Mouse (Mus musculus): Measurements from ENCODE around the gene Pspn. TPM values are rescaled to one million over a fixed set of nuclear protein-coding genes. Genes with fewer than 3 reads are reported as not detected.

Pspn gene
- polyA plus RNA-seq, 1 experiment from 2014 or later: not detected

DNA sequence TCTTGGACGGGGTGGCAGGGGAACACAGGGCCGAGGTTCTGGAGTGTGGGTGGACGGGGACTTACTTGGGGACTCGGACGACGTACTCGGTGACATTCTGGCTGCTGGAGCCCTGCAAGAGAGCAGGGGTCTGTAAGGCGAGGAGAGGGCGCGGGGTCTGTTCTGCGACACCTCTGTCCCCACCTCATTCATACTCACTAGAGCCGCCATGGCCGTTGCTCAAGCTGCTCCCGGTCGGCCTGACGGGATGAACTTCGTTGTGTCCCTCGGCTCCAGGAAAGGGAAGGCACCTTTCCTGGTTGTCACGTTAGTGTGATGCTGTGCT, 11.1 kb upstream of the Pspn start:
- H3K9me3 ChIP-seq (ENCODE audit: control insufficient read depth, low read length): no peaks in the 10 kb centered on the region
- H3K9ac ChIP-seq (ENCODE audit: low read length): peak overlapping the region; percentile 90
- no peaks in the 10 kb centered on the region for H3K27me3 ChIP-seq (ENCODE audit: control insufficient read depth, insufficient read depth, low read length)
- peak overlapping the region; percentile 74 for H3K4me2 ChIP-seq (ENCODE audit: low read length)
- H3K36me3 ChIP-seq (ENCODE audit: control insufficient read depth, insufficient read depth, low read length): peaks cover 38% of the 10 kb centered on the region
- ATAC-seq (ENCODE audit: insufficient number of reproducible peaks, insufficient read depth, low FRiP score, low read depth): peak; percentile 11
- H3K27ac ChIP-seq (replicated peaks in 1 of 2; ENCODE audit: control insufficient read depth in 1 of 2, insufficient read depth in 1 of 2, low read depth in 2 of 2, low read length in 2 of 2): peak overlapping the region; percentile 77 to 78
- peaks cover 4 to 11% of the 10 kb centered on the region in 2 experiments; a peak in 2 of 4 replicates for H3K4me1 ChIP-seq (ENCODE audit: control insufficient read depth in 2 of 2, insufficient read depth in 2 of 2, low read length in 2 of 2)
- H3K4me3 ChIP-seq (ENCODE audit: control insufficient read depth in 1 of 2, insufficient read depth in 1 of 2, low read depth in 1 of 2, low read length in 2 of 2): peak overlapping the region; percentile 86 to 95
- WGBS: under 1% methylated on average over 19 of the region's 19 CpGs

DNA sequence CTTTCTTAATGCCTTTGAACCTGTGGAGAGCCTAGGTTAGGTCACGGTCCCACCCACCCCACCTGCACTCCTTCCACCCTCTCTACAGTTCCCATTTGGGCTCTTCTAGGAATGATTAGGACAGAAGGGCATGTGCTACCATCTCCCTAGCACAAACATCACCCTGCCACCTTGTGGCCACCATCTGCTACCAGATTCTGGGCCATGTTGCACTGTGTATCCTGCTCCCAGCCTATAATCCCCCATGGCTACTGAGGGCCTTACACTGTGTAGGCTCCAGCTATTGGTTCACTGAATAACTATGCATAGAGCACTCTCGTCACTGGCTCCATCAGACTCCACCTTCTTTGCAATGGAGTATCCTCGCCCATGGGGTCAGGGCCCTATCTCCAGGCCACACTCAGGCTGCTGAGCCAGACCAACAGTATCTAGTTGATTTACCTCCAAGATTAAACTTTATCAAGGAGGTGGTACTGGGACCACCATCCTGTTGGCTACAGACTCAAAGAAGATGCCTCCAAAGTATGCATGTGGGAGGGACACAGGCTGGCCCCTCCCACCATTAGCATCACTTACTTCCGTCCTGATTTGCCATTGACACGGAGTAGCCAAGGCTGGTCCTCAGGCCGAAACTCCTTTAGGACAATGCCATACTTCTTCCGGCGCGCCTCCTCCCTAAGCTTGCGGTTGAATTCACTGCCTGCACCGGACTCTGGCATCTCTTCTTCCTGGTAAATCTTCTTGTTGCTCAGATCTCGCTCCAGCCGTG, 7.5 kb upstream of the Pspn start:
- Histone ChIP-seq H3K27me3 (ENCODE audit: control insufficient read depth, insufficient read depth, low read length) (no peaks in the 10 kb centered on the region), H3K9me3 (ENCODE audit: control insufficient read depth, low read length) (no peaks in the 10 kb centered on the region), H3K4me2 (ENCODE audit: low read length) (no peak overlapping the region), H3K36me3 (ENCODE audit: control insufficient read depth, insufficient read depth, low read length) (peaks cover 73% of the 10 kb centered on the region), H3K27ac (replicated peaks in 1 of 2; ENCODE audit: control insufficient read depth in 1 of 2, insufficient read depth in 1 of 2, low read depth in 2 of 2, low read length in 2 of 2) (no peak overlapping the region), H3K9ac (ENCODE audit: low read length) (no peak overlapping the region), H3K4me1 (ENCODE audit: control insufficient read depth in 2 of 2, insufficient read depth in 2 of 2, low read length in 2 of 2) (peaks cover 4 to 11% of the 10 kb centered on the region in 2 experiments; a peak in 2 of 4 replicates), H3K4me3 (ENCODE audit: control insufficient read depth in 1 of 2, insufficient read depth in 1 of 2, low read depth in 1 of 2, low read length in 2 of 2) (no peak overlapping the region)
- ATAC-seq (ENCODE audit: insufficient number of reproducible peaks, insufficient read depth, low FRiP score, low read depth): no peak
- 92% methylated on average over 13 of the region's 13 CpGs for WGBS

DNA sequence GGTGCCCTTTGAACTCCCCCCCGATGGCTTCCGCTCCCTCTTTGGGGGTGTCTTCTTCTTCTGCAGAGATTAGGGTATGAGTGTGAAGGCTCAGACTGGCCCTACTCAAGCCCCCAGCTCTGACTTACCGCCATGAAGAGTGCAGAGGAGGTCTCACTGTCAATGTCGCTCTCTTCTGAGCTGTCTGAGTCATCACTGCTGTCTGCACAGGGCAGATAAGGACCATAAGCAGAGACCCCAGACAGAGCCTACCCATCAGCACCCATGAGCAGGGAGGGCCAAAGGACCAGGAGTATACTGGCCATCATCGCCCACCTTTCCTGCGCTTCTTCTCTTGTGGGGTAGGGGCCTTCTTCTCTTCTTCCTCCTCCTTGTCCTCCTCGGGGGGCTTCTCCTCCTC, 4.2 kb upstream of the Pspn start:
- 67% methylated on average over 7 of the region's 7 CpGs for WGBS
- no peak for ATAC-seq (ENCODE audit: insufficient number of reproducible peaks, insufficient read depth, low FRiP score, low read depth)
- Histone ChIP-seq H3K9ac (ENCODE audit: low read length) (no peak overlapping the region), H3K36me3 (ENCODE audit: control insufficient read depth, insufficient read depth, low read length) (peaks cover 83% of the 10 kb centered on the region), H3K4me2 (ENCODE audit: low read length) (no peak overlapping the region), H3K4me1 (ENCODE audit: control insufficient read depth in 2 of 2, insufficient read depth in 2 of 2, low read length in 2 of 2) (peaks cover 19 to 20% of the 10 kb centered on the region in 2 experiments), H3K9me3 (ENCODE audit: control insufficient read depth, low read length) (no peaks in the 10 kb centered on the region), H3K4me3 (ENCODE audit: control insufficient read depth in 1 of 2, insufficient read depth in 1 of 2, low read depth in 1 of 2, low read length in 2 of 2) (no peak overlapping the region), H3K27me3 (ENCODE audit: control insufficient read depth, insufficient read depth, low read length) (no peaks in the 10 kb centered on the region), H3K27ac (replicated peaks in 1 of 2; ENCODE audit: control insufficient read depth in 1 of 2, insufficient read depth in 1 of 2, low read depth in 2 of 2, low read length in 2 of 2) (no peak overlapping the region)

DNA sequence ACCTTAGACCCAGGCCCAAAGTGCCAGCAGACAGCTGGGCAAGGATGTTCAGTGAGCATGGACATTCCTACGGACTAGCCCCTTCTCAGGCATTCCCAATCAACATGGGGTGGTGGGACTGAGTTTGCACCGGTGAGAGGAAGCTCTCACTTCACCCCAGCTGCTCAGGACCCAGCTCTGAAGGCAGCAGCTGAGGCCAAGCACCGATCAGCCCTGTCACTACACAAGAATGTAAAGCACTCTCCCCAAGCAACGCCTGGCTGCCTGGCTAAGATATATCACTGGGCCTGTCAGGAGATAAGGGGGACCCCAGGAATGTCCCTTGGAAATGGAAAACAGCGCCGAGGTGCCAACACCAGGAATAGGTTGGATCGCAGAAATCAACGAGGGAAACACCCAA, 1.4 kb upstream of the Pspn start:
- Histone ChIP-seq H3K27ac (replicated peaks in 1 of 2; ENCODE audit: control insufficient read depth in 1 of 2, insufficient read depth in 1 of 2, low read depth in 2 of 2, low read length in 2 of 2) (peak overlapping the region; percentile 73 to 79), H3K27me3 (ENCODE audit: control insufficient read depth, insufficient read depth, low read length) (no peaks in the 10 kb centered on the region), H3K4me3 (ENCODE audit: control insufficient read depth in 1 of 2, insufficient read depth in 1 of 2, low read depth in 1 of 2, low read length in 2 of 2) (no peak overlapping the region), H3K9ac (ENCODE audit: low read length) (peak overlapping the region; percentile 67), H3K9me3 (ENCODE audit: control insufficient read depth, low read length) (no peaks in the 10 kb centered on the region), H3K36me3 (ENCODE audit: control insufficient read depth, insufficient read depth, low read length) (peaks cover 66% of the 10 kb centered on the region), H3K4me2 (ENCODE audit: low read length) (peak overlapping the region; percentile 37), H3K4me1 (ENCODE audit: control insufficient read depth in 2 of 2, insufficient read depth in 2 of 2, low read length in 2 of 2) (peaks cover 26 to 29% of the 10 kb centered on the region in 2 experiments)
- WGBS: 8% methylated on average over 8 of the region's 8 CpGs
- ATAC-seq (ENCODE audit: insufficient number of reproducible peaks, insufficient read depth, low FRiP score, low read depth): no peak

DNA sequence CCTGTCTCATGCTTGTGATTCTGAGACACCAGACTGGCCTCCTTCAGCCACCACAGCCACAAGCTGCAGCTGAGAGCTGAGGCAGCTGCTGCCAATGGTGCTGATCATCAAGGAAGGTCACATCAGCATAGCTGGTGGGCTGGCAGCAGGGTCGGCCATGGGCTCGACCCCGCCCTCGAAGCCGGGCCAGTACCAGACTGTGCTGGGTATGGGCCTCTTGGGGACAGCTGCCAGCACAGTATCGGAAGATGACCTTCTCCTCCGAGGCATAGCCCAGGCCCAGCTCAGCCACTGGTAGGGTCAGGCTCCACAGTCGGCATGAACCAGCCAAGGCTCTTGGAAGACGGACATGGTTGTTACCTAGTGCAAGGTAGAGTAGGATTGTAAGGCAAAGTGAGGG, 404 bp downstream of the Pspn start:
- Histone ChIP-seq H3K27ac (replicated peaks in 1 of 2; ENCODE audit: control insufficient read depth in 1 of 2, insufficient read depth in 1 of 2, low read depth in 2 of 2, low read length in 2 of 2) (no peak overlapping the region), H3K4me2 (ENCODE audit: low read length) (no peak overlapping the region), H3K27me3 (ENCODE audit: control insufficient read depth, insufficient read depth, low read length) (no peaks in the 10 kb centered on the region), H3K36me3 (ENCODE audit: control insufficient read depth, insufficient read depth, low read length) (peaks cover 66% of the 10 kb centered on the region), H3K4me3 (ENCODE audit: control insufficient read depth in 1 of 2, insufficient read depth in 1 of 2, low read depth in 1 of 2, low read length in 2 of 2) (no peak overlapping the region), H3K9ac (ENCODE audit: low read length) (no peak overlapping the region), H3K9me3 (ENCODE audit: control insufficient read depth, low read length) (no peaks in the 10 kb centered on the region), H3K4me1 (ENCODE audit: control insufficient read depth in 2 of 2, insufficient read depth in 2 of 2, low read length in 2 of 2) (peaks cover 26 to 29% of the 10 kb centered on the region in 2 experiments)
- 91% methylated on average over 9 of the region's 9 CpGs for WGBS
- ATAC-seq (ENCODE audit: insufficient number of reproducible peaks, insufficient read depth, low FRiP score, low read depth): no peak

DNA sequence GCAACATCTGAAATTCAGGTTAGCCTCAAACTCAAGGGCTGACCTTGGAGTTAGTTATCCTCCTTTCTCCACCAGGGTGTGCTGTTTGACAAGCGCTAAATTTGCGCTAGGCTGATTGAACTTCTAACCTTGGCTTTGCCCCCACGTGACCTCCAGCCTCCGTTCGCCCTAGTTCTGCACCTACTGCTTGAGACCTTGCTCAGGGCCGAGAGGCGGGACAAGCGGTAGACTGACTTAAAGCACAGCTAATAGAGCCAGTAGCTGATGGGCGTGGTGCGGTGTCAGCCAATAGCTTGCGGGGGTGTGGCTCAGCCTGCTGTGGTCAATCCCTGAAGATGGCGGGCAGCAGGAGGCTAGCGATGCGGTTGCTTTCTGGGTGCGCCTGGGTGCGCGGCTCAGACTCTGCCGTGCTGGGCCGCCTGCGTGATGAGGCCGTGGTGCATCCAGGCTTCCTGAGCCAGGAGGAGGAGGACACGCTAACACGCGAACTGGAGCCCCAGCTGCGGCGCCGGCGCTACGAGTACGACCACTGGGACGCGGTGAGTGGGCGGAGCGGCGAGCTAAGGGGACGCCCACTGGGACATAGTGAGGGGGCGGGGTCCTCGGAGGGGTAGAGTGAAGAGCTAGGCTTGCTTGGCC, 2.7 kb downstream of the Pspn start, which contains the start of gene Alkbh7:
Alkbh7 (plus strand) TSS at position 311 of the 639 bp plus-strand sequence.
- H3K36me3 ChIP-seq (ENCODE audit: control insufficient read depth, insufficient read depth, low read length): peaks cover 68% of the 10 kb centered on the region

DNA sequence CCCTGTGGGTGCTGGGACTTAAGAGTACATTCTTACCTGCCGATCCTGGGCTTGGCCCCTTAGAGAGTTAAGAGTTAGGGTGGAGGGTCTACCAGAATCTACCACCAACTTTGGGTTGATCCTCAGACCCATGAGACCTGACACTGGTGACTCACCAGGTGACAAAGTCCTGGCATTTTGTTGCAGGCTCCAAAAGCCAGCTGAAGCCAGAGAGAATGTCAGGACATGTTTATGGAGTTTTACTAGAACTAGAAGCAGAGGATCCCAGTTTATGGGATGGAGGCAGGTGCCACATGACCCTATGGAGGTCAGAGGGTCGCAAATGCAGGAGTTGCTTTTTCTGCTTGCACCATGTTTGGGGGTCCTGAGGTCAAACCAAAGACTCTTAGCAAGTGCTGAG, 3.3 kb downstream of the Pspn start:
- peak overlapping the region in 1 of 2 experiments; percentile 77; a peak in 1 of 4 replicates for H3K4me3 ChIP-seq (ENCODE audit: control insufficient read depth in 1 of 2, insufficient read depth in 1 of 2, low read depth in 1 of 2, low read length in 2 of 2)
- H3K4me2 ChIP-seq (ENCODE audit: low read length): peak overlapping the region; percentile 63
- H3K27ac ChIP-seq (replicated peaks in 1 of 2; ENCODE audit: control insufficient read depth in 1 of 2, insufficient read depth in 1 of 2, low read depth in 2 of 2, low read length in 2 of 2): peak overlapping the region; percentile 11 to 20; a peak in 1 of 4 replicates
- WGBS: 70% methylated on average over 2 of the region's 2 CpGs
- H3K27me3 ChIP-seq (ENCODE audit: control insufficient read depth, insufficient read depth, low read length): no peaks in the 10 kb centered on the region
- peaks cover 21 to 24% of the 10 kb centered on the region in 2 experiments for H3K4me1 ChIP-seq (ENCODE audit: control insufficient read depth in 2 of 2, insufficient read depth in 2 of 2, low read length in 2 of 2)
- H3K9me3 ChIP-seq (ENCODE audit: control insufficient read depth, low read length): no peaks in the 10 kb centered on the region
- peak overlapping the region; percentile 10; the same call in 1 of the 2 replicates for H3K9ac ChIP-seq (ENCODE audit: low read length)
- no peak for ATAC-seq (ENCODE audit: insufficient number of reproducible peaks, insufficient read depth, low FRiP score, low read depth)
- H3K36me3 ChIP-seq (ENCODE audit: control insufficient read depth, insufficient read depth, low read length): peaks cover 72% of the 10 kb centered on the region

More for the DNA sequence above, 2.7 kb downstream of the Pspn start, which contains the start of gene Alkbh7:
- H3K4me3 ChIP-seq (ENCODE audit: control insufficient read depth in 1 of 2, insufficient read depth in 1 of 2, low read depth in 1 of 2, low read length in 2 of 2): peak within 1 kb of the TSS; percentile 77 to 80
- H3K4me2 ChIP-seq (ENCODE audit: low read length): peak within 1 kb of the TSS; percentile 63
- no peaks in the 10 kb centered on the region for H3K9me3 ChIP-seq (ENCODE audit: control insufficient read depth, low read length)
- peaks cover 26 to 29% of the 10 kb centered on the region in 2 experiments for H3K4me1 ChIP-seq (ENCODE audit: control insufficient read depth in 2 of 2, insufficient read depth in 2 of 2, low read length in 2 of 2)
- WGBS: under 1% methylated on average over 38 of the region's 38 CpGs
- no peaks in the 10 kb centered on the region for H3K27me3 ChIP-seq (ENCODE audit: control insufficient read depth, insufficient read depth, low read length)
- H3K9ac ChIP-seq (ENCODE audit: low read length): peak within 1 kb of the TSS; percentile 72
- peak within 1 kb of the TSS; percentile 61 to 72; a peak in 2 of 4 replicates for H3K27ac ChIP-seq (replicated peaks in 1 of 2; ENCODE audit: control insufficient read depth in 1 of 2, insufficient read depth in 1 of 2, low read depth in 2 of 2, low read length in 2 of 2)
- ATAC-seq (ENCODE audit: insufficient number of reproducible peaks, insufficient read depth, low FRiP score, low read depth): peak; percentile 99
